Mouse (Mus musculus) lung, postnatal 36 days (tissue): ENCODE data around the gene Ipo8.

Source experiments
- DNase-seq: peaks from one replicate; pipeline ENCODE4 v3.0.0; 2022; ENCODE audit warnings: mixed read lengths

The Ipo8 gene

DNA sequence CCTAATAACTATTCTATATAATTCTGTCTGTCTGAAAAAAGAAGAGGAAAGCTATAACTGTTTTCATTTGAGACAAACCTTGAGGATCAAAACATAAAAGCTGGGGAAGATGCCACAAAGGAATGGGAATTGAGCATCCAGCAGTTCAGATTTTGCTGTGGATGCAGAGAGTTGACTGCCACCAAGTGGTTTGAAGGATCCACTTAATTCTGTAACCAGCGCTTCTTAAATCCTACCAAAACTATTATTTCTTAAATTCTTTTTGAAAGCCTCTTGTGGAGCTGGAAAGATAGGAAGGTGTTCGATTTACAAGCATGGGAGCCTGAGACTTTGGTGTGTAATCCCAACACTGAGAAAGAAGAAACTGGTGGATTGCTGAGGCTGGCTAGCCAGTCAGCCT is 79.9 kb downstream of the Ipo8 start:
- no peak for DNase-seq

DNA sequence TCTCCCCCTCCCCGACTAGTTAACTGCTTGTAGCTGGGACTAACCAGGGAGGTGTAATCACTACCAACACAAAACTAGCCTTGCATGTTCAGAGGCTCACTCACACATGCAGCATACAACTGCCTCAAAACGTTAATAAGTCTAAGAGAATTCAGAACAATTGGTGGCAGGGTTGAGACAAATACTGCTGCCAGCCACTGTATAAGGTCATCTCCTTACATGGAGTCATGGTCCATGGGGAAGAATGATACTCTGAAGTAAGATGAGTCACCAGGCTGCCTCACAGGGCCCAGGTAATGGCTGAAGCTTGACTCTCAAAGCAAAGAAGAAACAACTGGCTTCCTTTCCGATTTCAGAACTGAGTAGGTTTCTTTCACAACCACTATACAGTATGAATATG is 81.1 kb downstream of the Ipo8 start:
- DNase-seq = no peak

DNA sequence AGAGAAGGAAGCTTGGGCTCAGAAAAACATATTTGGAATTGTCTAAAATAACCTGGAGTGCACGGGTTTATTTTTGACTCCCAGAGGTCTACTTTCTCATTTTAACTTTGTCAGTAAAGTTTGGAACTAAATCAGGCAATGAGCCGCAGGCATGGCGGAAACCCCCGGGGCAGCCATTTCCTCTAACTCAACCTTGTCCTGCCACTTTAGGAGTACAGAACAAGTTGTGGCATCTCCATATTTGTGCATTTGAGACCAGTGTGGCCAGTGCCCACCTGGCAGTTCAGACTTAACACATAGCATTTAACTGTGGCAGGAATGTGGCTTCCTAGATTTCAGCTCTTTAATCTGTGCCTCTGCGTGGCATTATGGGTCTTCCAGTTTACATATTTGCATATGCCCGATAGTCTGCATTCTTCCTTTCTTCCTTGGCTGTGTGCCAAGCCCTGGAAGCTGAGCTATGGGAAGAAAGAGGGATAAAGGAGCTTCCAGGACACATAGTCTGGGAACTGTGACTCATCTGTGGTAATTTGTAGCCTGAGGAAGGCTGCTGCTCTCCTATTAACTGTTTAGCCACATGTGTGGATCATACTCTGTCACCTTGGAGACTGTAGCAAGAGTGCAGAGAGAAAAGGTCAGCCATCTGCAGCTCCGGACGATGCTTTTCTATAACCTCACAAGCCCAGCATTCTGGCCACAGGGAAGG is 90.6 kb downstream of the Ipo8 start:
- DNase-seq = no peak

DNA sequence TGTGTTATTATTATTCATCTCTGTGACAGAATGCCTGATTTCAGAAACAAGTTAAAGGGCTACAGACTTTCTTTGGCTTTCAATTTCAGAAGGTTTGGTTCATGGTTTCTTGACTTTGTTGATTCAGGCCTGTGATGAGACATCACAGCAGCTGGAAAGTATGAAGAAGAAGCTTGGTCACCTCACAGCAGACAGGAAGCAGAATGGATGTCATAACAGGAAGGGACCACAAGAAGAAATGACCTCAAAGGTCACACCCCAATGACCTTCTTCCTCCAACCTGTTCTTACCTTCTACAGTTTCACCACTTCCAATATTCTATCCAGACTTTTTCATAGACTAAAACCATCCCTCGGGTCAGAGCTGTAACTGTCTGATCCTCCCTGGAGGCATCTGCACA is 94.9 kb downstream of the Ipo8 start:
- no peak for DNase-seq

DNA sequence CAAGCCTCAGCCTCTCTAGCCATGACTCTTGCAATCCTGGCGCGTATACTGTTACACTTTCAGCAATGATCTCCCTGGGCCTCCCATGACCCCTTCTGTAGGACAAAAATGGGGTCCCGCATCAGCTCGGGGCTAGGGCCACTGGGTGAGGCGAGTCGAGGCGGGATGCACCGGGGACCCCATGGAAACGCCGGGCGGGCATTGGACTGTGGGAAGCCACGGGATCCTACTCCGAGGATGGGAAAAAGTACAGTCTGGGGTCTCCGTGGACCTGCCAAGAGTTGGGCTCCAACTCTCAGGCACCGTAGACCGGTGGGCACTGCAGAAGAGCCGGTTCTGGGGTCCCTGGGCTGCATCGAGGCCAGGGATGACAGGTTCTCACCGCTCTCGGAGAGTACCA is 97.3 kb downstream of the Ipo8 start:
- DNase-seq = no peak

DNA sequence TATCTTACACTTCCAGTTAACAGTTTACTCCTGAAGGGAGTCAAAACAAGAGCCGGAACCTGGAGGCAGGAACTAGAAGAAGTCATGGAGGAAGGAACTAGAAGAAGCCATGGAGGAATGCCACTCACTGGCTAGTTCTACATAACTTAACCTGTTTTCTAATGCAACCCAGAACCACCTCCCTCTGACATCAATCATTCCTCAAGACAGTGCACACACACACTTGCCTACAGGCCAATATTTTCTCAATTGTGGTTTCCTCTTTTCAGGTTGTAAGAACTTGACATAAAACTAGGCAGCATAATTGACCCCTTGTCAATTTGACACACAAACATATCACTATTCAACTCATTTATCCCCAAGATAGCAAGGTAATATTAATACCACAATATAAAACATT is 98.3 kb downstream of the Ipo8 start:
- no peak for DNase-seq

DNA sequence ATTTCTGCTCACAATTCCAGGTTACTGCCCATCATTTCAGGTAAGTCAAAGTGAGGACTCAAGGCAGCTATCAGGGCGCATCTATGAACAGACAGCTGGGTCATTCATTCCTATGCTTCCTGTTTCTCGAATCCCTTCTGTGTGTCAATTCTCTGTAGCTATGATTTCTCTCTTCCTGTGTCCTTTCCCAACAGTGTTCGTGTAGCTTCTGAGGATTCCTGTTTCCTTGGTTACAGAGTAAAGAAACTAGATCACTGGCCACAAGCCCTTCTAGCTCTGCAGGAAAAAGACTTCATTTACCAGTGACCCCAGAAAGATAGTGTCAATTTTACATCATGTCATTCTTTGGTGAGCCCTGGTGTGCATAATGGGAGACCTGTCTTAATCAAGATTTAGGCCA is 102.7 kb downstream of the Ipo8 start:
- DNase-seq = no peak

DNA sequence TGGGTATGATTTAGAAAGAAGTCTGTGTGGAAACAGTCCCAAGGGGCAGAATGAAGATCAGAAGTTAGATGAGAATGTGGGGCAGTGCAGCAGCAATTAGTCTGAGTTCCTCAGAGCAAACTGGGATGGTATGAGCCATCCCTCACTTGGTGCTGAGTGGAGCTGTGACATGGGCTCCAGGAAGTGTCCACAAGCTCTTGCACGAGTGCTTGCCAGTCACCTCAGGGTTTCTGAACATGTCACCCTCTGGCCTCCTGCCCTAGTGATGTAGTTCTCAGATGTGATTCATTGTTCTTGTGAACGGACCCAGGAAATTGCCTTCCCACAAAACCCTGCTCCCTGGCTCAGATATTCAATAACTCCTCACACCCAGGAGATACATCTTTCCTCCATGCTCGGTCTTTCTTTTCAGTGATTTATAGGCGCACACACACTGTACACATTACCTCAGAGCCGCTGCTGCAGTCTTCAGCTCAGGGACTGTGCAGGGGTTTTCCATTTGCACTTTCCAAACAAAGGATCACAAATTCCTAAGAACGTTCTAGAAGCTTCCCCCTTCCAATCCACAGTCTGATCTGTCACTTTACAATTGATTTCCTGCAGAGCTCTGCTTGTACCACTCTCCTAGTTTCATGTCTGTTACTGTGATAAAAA is 103.3 kb downstream of the Ipo8 start:
- no peak for DNase-seq

DNA sequence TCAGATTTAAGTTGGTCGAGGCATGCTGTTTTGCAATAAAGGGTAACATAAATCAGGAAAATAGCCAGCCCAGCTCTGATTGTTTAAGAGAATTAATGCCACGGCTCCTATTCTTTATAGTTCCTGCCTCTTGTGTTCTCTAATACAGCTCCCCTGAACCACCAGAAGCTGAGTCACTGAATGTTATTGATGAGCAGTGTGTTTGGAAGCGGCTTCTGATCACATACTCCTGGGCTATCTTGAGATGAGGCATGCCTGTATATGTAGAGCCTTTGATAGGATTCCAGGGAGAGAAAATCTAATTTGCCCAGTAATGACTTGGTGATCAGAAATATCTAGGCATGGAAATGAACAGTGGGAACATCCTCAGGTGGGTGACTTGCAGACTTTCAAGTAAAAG is 106.8 kb downstream of the Ipo8 start:
- no peak for DNase-seq
